Mouse (Mus musculus) liver, embryonic 14.5 days (tissue): ENCODE measurements around the gene 4933427I04Rik.

Source experiments
- CTCF ChIP-seq: IDR thresholded peaks from 2 replicates; pipeline ENCODE4 v1.5.1; 2016; ENCODE audit warnings: antibody characterized with exemption, low read depth, control low read depth
- EP300 ChIP-seq: IDR thresholded peaks from 2 replicates; pipeline ENCODE4 v1.6.1; 2016; ENCODE audit warnings: antibody characterized with exemption, low read depth

DNA sequence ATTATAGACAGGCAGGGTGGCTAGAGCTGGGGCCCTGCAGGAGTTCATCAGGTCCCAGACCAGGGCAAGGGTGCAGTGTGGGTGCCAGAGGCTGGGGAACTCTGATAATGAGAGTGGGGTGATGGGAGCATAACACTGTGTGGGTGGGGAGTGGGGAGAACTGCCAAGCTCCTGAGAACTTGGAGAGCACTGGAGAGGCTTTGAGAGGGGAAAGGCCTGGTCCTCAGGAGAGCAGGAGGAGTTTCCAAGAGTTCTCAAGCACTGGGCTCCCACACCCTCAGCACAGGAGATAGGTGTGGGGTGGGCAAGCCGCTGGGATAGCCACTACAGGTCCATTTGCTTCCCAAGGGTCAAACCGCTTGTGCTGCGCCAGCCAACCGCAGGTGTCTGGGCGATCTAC lies 34.2 kb downstream of the 4933427I04Rik start:
- TF ChIP-seq CTCF (no peak), EP300 (no peak)
